Mouse (Mus musculus): ENCODE measurements around the gene Acot3. TPM values are rescaled to one million over a fixed set of nuclear protein-coding genes. Genes with fewer than 3 reads are reported as not detected.
A peak's percentile ranks its signal among the peaks of the same experiment; 100 is the strongest.

Acot3 gene
- total and polyA plus RNA-seq, 3 experiments, result not detected

DNA sequence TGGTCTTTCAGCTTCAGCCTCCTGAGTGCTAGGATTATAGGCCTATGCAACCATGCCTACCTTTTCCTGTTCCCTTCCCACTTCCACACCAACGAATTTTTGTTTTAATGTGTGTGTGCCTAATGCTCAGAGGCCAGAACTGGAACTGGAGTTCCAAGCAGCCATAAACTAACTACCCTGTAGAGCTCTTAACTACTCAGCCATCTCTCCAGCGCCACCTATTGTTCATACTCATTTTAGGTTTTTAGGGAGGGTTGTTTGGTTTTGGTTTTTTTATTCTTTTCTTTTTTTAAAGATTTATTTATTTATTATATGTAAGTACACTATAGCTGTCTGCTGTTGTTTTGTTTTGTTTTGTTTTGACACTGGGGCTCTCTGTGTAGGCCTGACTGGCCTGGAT, 9.0 kb downstream of the Acot3 start:
- no peaks in the 10 kb centered on the region for H3K36me3 ChIP-seq (replicated peaks in 1 of 2; ENCODE audit: control insufficient read depth in 1 of 2, insufficient read depth in 1 of 2, low read length in 1 of 2)
- dilution Hi-C loops (cut with MboI; ENCODE audit: extremely low pct_ligation_motif_present, extremely low pct_unique_long_range_greater_than_20kb, low sequenced_read_pairs) (no loop called here), in situ Hi-C loops (cut with MboI; ENCODE audit: low pct_ligation_motif_present, low pct_unique_long_range_greater_than_20kb, low sequenced_read_pairs) (loop anchor here (25.0 kb wide), 2 partner anchors 99 to 274 kb away; partner anchors contain the start of gene Riox1)
- no peak overlapping the region for H3K9ac ChIP-seq (ENCODE audit: insufficient read depth, low read depth)
- peaks cover 2% of the 10 kb centered on the region for H3K9me3 ChIP-seq (replicated peaks; ENCODE audit: low read length)
- no peaks in the 10 kb centered on the region for H3K27me3 ChIP-seq (replicated peaks)
- peak; percentile 56 for DNase-seq (ENCODE audit: extremely low read depth)
- TF ChIP-seq CTCF (conservative IDR thresholded peaks at IDR 0.05 in 1 of 2, IDR thresholded peaks at IDR 0.05 in 1 of 2; ENCODE audit: low read depth in 2 of 2, low read length in 2 of 2) (peak; percentile 45 to 73), ZNF384 (IDR thresholded peaks at IDR 0.05; ENCODE audit: low read depth, low read length) (peak; percentile 51; the same call in 1 of the 2 replicates), POLR2AphosphoS2 (IDR thresholded peaks at IDR 0.05; ENCODE audit: low read depth, low read length) (no peak), MXI1 (IDR thresholded peaks at IDR 0.05; ENCODE audit: low read depth, low read length) (no peak), TCF12 (IDR thresholded peaks at IDR 0.05; ENCODE audit: low read depth, low read length) (no peak), JUN (IDR thresholded peaks at IDR 0.05; ENCODE audit: insufficient read depth, low read depth, low read length) (no peak), BHLHE40 (IDR thresholded peaks at IDR 0.05; ENCODE audit: low read depth, low read length) (no peak), SMC3 (IDR thresholded peaks at IDR 0.05; ENCODE audit: low read depth, low read length) (peak; percentile 67), RAD21 (IDR thresholded peaks at IDR 0.05; ENCODE audit: low read depth, low read length) (peak; percentile 69)
- no peak overlapping the region for H3K27ac ChIP-seq (ENCODE audit: insufficient read depth, low read depth)
- H3K4me3 ChIP-seq (replicated peaks in 1 of 3; ENCODE audit: low read depth in 2 of 3, low read length in 2 of 3, poor library complexity in 1 of 3), result no peak overlapping the region
- no peaks in the 10 kb centered on the region for H3K4me1 ChIP-seq (ENCODE audit: control insufficient read depth in 1 of 2, insufficient read depth in 2 of 2)
- no peaks in the 10 kb centered on the region for H3K79me2 ChIP-seq (replicated peaks; ENCODE audit: control insufficient read depth, extremely low read depth, insufficient read depth, poor library complexity, severe bottlenecking)
- no peak overlapping the region for H3K4me2 ChIP-seq (ENCODE audit: insufficient read depth, low read depth, poor library complexity, severe bottlenecking)

DNA sequence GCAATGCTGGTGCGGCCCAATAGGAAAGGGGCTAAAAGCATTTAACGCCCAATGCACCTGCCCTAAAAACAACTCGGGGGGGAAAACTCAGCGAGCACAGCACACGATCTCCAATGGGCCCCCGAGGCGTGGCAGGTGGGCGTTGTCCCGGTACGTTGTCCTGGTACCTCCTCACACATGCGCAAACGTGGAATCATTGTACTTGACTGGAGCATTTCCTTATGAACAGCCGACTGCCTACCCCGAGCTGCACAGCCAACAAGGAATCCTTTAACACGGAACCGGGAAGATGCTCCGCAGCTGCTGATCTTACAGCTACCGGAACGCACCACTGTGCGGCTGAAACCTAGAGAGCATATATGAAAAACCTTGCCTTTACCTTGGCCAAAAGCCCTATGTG, 10.4 kb downstream of the Acot3 start:
- Histone ChIP-seq H3K4me3 (replicated peaks in 1 of 3; ENCODE audit: low read depth in 2 of 3, low read length in 2 of 3, poor library complexity in 1 of 3) (no peak overlapping the region), H3K4me1 (ENCODE audit: control insufficient read depth in 1 of 2, insufficient read depth in 2 of 2) (no peaks in the 10 kb centered on the region), H3K27ac (ENCODE audit: insufficient read depth, low read depth) (no peak overlapping the region), H3K4me2 (ENCODE audit: insufficient read depth, low read depth, poor library complexity, severe bottlenecking) (no peak overlapping the region), H3K9me3 (replicated peaks; ENCODE audit: low read length) (peaks cover 2% of the 10 kb centered on the region), H3K9ac (ENCODE audit: insufficient read depth, low read depth) (no peak overlapping the region), H3K36me3 (replicated peaks in 1 of 2; ENCODE audit: control insufficient read depth in 1 of 2, insufficient read depth in 1 of 2, low read length in 1 of 2) (no peaks in the 10 kb centered on the region), H3K79me2 (replicated peaks; ENCODE audit: control insufficient read depth, extremely low read depth, insufficient read depth, poor library complexity, severe bottlenecking) (no peaks in the 10 kb centered on the region), H3K27me3 (replicated peaks) (no peaks in the 10 kb centered on the region)
- DNase-seq (ENCODE audit: extremely low read depth), result no peak
- no peak for TF ChIP-seq EP300 (IDR thresholded peaks at IDR 0.05; ENCODE audit: low read length)
- no peak for TF ChIP-seq RCOR1 (conservative IDR thresholded peaks at IDR 0.05; ENCODE audit: low read depth, low read length)
- no peak for TF ChIP-seq PAX5 (IDR thresholded peaks at IDR 0.05; ENCODE audit: low read length)
- no peak for TF ChIP-seq TBP (conservative IDR thresholded peaks at IDR 0.05; ENCODE audit: low read depth, low read length)
- TF ChIP-seq CHD2 (IDR thresholded peaks at IDR 0.05; ENCODE audit: low read length), result no peak
- no peak for TF ChIP-seq POLR2AphosphoS2 (IDR thresholded peaks at IDR 0.05; ENCODE audit: low read depth, low read length)
- no peak for TF ChIP-seq MEF2A (IDR thresholded peaks at IDR 0.05; ENCODE audit: borderline replicate concordance, low read depth, low read length)
- no peak for TF ChIP-seq NELFE (IDR thresholded peaks at IDR 0.05; ENCODE audit: low read depth, low read length)
- no peak for TF ChIP-seq NRF1 (IDR thresholded peaks at IDR 0.05; ENCODE audit: low read depth, low read length)
- TF ChIP-seq IRF4 (IDR thresholded peaks at IDR 0.05; ENCODE audit: low read depth, low read length), result no peak
- TF ChIP-seq ZC3H11A (IDR thresholded peaks at IDR 0.05; ENCODE audit: low read depth, low read length), result no peak
- TF ChIP-seq MAX (IDR thresholded peaks at IDR 0.05; ENCODE audit: low read length), result no peak
- TF ChIP-seq USF2 (conservative IDR thresholded peaks at IDR 0.05; ENCODE audit: low read depth, low read length), result no peak
- no peak for TF ChIP-seq CTCF (conservative IDR thresholded peaks at IDR 0.05 in 1 of 2, IDR thresholded peaks at IDR 0.05 in 1 of 2; ENCODE audit: low read depth in 2 of 2, low read length in 2 of 2)
- in situ Hi-C loops (cut with MboI; ENCODE audit: low pct_ligation_motif_present, low pct_unique_long_range_greater_than_20kb, low sequenced_read_pairs), result loop anchor here (25.0 kb wide), 2 partner anchors 100 to 275 kb away; partner anchors contain the start of gene Riox1
- dilution Hi-C loops (cut with MboI; ENCODE audit: extremely low pct_ligation_motif_present, extremely low pct_unique_long_range_greater_than_20kb, low sequenced_read_pairs), result no loop called here
